Mouse (Mus musculus) lung, adult 2 months (tissue): ENCODE measurements at regions not wholly inside any gene's neighbourhood (a gene's known extent, or its start where the extent isn't known, plus 50 kb on each side); places are given as distances from the start of the nearest gene placed in this dataset.

Experiments used
- DNase-seq: peaks from one replicate; pipeline ENCODE4 v3.0.0; 2022
- H3K4me1 ChIP-seq: fragments of 200-500 bp; 2 replicates; pipeline ENCODE4 v1.6.1; 2011; ENCODE audit warnings: low read length; ENCODE audit not compliant: control insufficient read depth, insufficient read depth
- H3K4me3 ChIP-seq: fragments of 200-500 bp; replicated peaks from 2 replicates; pipeline ENCODE3; 2011; ENCODE audit warnings: low read depth, mild to moderate bottlenecking, control low read depth, low read length; ENCODE audit errors: extremely low read depth
- CTCF ChIP-seq: fragments of 200-500 bp; IDR thresholded peaks from 2 replicates; pipeline ENCODE4 v1.5.1; 2011; ENCODE audit warnings: mild to moderate bottlenecking, low read length, control low read depth; ENCODE audit not compliant: insufficient read depth
- POLR2A ChIP-seq: fragments of 200-500 bp; IDR thresholded peaks from 2 replicates; pipeline ENCODE4 v1.6.1; 2011; ENCODE audit warnings: low read depth, mild to moderate bottlenecking, control low read depth, low read length, borderline replicate concordance; ENCODE audit errors: extremely low read depth
- WGBS: fragments of 180-500 bp; shearing (Covaris S2); methylation state at CpG from one replicate; pipeline ENCODE4 v1.1.7; 2018; 5-methylcytosine and 5-hydroxymethylcytosine counted together

DNA sequence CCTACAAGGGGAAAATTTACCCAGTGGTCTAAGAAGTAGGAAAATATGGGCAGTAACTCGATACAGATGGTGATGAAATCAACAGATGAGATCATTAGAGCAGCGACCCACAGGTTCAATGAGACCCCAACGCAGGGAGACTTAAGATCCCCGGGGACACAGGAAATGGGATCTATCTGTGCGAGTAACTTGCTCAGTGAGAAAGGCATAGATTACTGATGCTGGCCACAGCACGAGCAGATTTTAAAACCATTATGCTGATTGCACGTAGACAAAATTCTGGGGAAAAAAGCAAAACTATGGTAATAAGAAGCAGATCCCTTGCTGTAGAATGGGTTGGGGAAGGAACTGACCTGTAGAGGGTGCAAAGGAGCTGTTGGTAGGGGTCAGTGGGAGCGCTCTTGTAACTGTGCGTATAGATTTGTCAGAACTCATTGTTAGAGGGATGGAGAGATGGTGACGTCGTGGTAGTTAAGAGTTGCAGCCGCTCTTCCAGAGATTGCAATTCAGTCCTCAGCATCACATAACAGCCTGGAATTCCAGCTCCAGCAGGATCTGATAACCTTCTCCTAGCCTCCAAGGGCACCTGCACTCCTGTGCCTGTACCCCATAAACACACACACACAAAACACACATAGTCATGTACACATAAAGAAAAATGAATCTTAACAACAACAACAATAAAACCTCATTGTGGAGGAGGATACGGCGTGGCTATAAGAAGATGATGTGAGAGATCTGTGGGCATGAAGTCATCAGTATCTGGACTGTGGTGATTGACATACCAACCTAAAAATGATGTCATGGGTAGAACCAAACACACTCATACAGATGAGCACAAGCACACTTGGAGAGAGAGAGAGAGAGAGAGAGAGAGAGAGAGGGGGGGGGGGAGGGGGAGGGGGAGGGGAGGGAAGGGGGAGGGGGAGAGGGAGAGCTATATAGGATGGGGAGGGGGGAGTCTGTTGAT is 67.7 kb upstream of the Aldh1b1 start:
- no peak for TF ChIP-seq POLR2A
- TF ChIP-seq CTCF, result peak; percentile 50
- H3K4me3 ChIP-seq, result no peak overlapping the region
- DNase-seq, result no peak
- WGBS, result 37% methylated on average over 14 of the region's 14 CpGs
- no peaks in the 10 kb centered on the region for H3K4me1 ChIP-seq

DNA sequence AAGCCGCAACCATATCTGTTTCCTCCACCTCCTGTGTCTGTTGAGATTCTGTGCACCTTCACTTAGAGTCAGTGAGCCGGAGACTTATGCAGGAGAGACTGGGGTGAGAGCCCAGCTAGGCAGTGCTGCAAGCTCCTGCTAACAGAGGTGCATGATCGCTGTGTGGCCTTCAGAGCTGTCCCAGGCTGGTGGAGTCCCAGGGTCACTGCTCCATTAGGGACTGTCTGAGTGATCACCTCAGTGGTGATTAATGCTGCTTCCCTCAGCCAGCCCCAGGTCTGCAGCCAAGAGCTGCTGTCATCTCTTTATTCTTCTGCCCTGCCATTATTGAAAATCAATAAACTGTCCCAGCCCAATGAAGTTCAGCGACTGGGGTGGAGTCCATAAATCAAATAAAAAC is 69.0 kb upstream of the Aldh1b1 start:
- DNase-seq, result no peak
- 72% methylated on average over 4 of the region's 4 CpGs for WGBS
- Histone ChIP-seq H3K4me3 (no peak overlapping the region), H3K4me1 (no peaks in the 10 kb centered on the region)
- TF ChIP-seq CTCF (no peak), POLR2A (no peak)

DNA sequence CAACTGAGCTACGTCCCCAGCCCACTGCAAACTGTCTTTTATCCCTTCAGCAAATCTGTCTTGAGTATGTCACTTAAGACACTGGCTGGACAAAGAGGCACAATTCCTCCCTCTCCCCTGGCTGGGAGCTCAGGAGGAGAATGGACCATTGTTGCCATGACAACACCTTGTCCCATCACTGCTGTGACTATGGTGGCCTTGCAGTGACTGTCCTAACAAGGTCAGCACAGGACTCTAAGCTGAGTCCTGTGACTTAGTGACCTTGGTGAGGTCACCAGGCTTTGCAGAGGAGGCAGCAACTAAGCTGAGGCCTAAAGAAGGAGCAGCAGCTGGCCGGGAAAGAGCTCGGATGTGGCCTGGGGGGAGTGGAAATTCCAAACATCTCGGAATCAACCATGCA is 70.0 kb upstream of the Aldh1b1 start:
- Histone ChIP-seq H3K4me3 (no peak overlapping the region), H3K4me1 (no peaks in the 10 kb centered on the region)
- TF ChIP-seq POLR2A (no peak), CTCF (no peak)
- DNase-seq, result no peak
- 64% methylated on average over 4 of the region's 4 CpGs for WGBS

DNA sequence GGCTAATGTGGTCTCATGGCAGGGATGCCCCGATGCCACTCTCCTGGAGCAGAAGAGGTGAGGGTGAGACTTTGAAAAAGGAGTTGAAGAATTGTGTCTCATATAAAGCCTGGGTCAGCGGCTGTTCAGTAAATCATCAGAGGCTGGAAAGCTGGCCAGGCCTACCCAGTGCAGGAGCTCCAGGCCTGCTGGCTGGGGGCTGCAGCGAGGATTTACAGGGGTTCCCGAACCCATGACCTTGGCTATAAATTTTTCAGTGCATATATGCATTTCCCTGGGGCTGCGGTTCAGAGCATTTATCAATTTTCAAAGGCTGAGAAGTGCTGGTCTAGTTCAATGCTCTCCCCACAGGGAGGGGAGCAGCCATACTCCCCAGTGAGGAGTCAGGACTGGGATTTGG is 70.9 kb upstream of the Aldh1b1 start:
- WGBS, result 87% methylated on average over 5 of the region's 5 CpGs
- no peak for DNase-seq

DNA sequence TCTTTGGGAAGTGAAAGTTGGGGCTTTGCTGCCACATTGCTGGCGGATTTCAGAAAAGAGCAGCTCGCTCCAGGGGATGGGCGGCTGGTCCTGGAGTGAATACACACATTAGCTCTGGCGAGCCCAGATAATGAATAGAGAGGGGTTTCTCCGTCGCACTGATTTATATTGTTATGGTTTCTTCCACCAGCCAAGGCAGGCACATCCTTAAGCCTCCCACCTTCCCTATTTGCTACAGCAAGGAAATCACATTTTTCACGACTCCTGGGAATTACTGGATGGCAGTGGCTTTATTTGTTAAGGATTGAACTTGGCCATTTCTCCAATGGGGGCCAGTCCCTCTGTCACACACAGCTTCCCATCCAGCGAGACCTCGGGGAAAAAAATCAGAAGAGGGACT is 71.3 kb upstream of the Aldh1b1 start:
- TF ChIP-seq CTCF (no peak), POLR2A (no peak)
- Histone ChIP-seq H3K4me1 (no peaks in the 10 kb centered on the region), H3K4me3 (no peak overlapping the region)
- no peak for DNase-seq
- 74% methylated on average over 9 of the region's 9 CpGs for WGBS

More for the DNA sequence above, 70.9 kb upstream of the Aldh1b1 start:
- no peak overlapping the region for H3K4me3 ChIP-seq
- no peaks in the 10 kb centered on the region for H3K4me1 ChIP-seq
- TF ChIP-seq POLR2A, result no peak
- TF ChIP-seq CTCF, result no peak

DNA sequence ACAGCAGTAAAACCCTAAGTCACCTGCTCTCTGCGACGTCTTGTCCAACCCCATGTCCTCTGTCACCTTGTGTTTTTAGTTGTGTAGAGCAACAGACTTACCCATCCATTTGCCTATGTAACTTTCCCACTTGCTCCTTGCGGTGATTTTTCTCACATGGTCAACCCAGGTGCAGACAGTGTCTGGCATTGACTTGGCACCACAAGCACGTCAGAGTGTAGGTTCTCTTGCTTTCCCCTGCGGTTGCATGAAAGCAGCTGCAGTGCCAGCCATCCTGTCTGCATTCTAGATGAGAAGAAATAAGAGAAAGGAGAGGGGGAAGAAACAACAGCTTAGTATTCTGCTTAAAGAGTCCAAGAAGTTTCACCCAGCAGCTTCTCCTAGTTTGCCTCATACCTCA is 72.0 kb upstream of the Aldh1b1 start:
- H3K4me3 ChIP-seq, result no peak overlapping the region
- WGBS, result 89% methylated on average over 5 of the region's 5 CpGs
- no peak for TF ChIP-seq POLR2A
- TF ChIP-seq CTCF, result no peak
- H3K4me1 ChIP-seq, result no peaks in the 10 kb centered on the region
- no peak for DNase-seq

DNA sequence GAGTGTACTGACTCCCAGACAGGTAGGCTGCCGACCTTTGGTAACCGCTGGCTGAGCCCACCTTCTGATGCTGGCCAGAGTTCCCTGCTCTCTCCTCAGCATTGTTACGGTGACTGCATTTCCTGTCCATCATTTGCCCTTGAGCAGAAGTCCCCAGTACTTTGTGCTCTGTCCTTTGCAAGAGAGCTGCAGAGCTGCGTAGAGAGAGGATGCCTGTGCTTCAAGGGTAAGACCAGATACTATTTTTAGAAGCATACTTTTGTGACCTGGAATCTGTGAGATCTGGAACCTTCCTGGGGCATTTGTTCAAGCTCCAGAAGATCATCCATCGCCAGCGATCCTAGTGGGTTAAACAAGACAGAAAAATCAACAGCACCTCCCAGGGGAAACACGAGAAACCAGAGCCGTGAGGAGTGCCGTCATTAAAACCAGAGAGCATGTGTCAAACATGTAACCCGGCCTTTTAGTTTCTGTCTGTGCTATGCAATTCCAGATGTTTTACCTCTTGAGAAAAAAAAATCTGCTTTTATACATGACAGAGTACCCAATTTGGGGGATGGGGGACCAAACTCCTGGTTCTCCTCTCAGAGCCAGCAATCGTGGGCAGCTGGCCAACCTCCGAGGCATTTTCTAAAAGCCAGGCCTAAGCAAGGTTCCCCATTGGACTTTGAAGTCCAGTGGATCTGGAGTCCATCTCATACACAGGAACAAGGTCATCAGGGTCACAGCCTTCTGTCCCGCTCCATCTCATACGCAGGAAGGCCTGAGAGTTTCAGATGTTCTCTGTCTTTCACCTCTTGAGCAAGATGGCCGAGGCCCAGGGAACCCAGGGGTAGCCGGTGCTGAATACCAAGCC is 73.5 kb upstream of the Aldh1b1 start:
- TF ChIP-seq POLR2A, result no peak
- no peak for DNase-seq
- Histone ChIP-seq H3K4me3 (no peak overlapping the region), H3K4me1 (no peaks in the 10 kb centered on the region)
- 57% methylated on average over 16 of the region's 16 CpGs for WGBS

DNA sequence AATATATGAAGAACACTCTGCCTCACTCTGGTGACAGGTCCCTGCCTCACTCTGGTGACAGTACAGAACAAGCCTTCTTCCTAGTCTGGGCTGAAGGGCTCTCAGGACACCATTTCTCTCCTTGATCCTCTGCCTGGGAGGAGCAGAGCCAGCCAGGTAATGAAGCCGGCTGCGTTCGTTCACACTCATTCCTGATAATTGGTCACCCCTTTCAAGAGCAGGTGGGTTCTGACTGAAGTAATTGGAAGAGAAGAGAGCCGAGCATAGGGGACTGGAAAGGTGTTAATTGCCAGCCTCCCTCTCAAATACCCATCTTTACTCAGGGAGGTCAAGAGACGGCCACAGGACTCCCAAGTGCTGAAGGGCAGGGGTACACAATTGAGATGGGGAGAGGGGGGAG is 78.5 kb upstream of the Aldh1b1 start:
- Histone ChIP-seq H3K4me1 (no peaks in the 10 kb centered on the region), H3K4me3 (no peak overlapping the region)
- TF ChIP-seq CTCF (no peak), POLR2A (no peak)
- WGBS, result 53% methylated on average over 5 of the region's 5 CpGs
- no peak for DNase-seq

DNA sequence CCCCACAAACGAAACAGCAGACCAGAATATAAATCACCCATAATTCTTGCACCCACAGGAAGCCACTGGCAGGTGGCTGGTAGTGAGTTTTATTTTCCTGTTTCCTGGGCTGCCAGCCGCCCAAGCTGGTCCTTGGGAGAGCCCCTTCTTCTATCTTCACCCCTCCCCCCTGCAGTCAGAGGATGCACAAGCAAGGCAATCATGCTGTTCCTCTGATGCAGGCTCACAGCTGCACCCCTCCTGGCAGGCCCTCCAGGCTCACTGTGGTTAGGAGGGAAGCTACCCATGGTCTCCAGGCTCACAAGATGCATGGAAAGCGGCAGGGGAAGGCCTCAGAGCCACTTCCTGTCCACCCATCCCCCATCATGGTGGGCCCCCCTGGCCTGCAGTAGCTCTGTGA is 79.3 kb upstream of the Aldh1b1 start:
- no peak for DNase-seq
- WGBS, result 35% methylated on average over 3 of the region's 3 CpGs
- no peak for TF ChIP-seq CTCF
- TF ChIP-seq POLR2A, result no peak
- Histone ChIP-seq H3K4me3 (no peak overlapping the region), H3K4me1 (no peaks in the 10 kb centered on the region)
